Mouse (Mus musculus) kidney, postnatal 0 days (tissue): ENCODE data around the gene Dnaja4. TPM values are rescaled to one million over a fixed set of nuclear protein-coding genes. Genes with fewer than 3 reads are reported as not detected.
A peak's percentile ranks its signal among the peaks of the same experiment; 100 is the strongest.

ENCODE experiments used
- ATAC-seq: fragments of 200-750 bp; cut with Nextera tagmentation; replicated peaks from 2 replicates; pipeline ENCODE4 v1.8.0; 2017; ENCODE audit warnings: low read depth, moderate number of reproducible peaks, moderate TSS enrichment, moderate library complexity; ENCODE audit not compliant: low FRiP score
- DNase-seq: peaks from one replicate; pipeline ENCODE4 v3.0.0-alpha.2; 2016; ENCODE audit warnings: low spot score
- H3K27ac ChIP-seq: fragments of 300-500 bp; sonication (generic); 2 replicates; pipeline ENCODE4 v1.5.1; 2014; ENCODE audit warnings: mild to moderate bottlenecking
- H3K27me3 ChIP-seq: fragments of 300-500 bp; sonication (generic); 2 replicates; pipeline ENCODE4 v1.6.1; 2014; ENCODE audit warnings: low read length, mixed read lengths; ENCODE audit not compliant: insufficient read depth
- H3K36me3 ChIP-seq: fragments of 300-500 bp; sonication (generic); 2 replicates; pipeline ENCODE4 v1.6.1; 2014; ENCODE audit warnings: low read length, mixed read lengths; ENCODE audit not compliant: insufficient read depth
- H3K4me1 ChIP-seq: fragments of 300-500 bp; sonication (generic); replicated peaks from 2 replicates; pipeline ENCODE4 v1.6.1; 2014; ENCODE audit warnings: antibody characterized with exemption, low read length, mixed read lengths; ENCODE audit not compliant: insufficient read depth
- H3K4me2 ChIP-seq: fragments of 300-500 bp; sonication (generic); 2 replicates; pipeline ENCODE4 v1.6.1; 2014; ENCODE audit warnings: mild to moderate bottlenecking, low read length, moderate library complexity, mixed read lengths
- H3K4me3 ChIP-seq: fragments of 300-500 bp; sonication (generic); replicated peaks from 2 replicates; pipeline ENCODE4 v1.5.1; 2014; ENCODE audit warnings: low read depth, low read length
- H3K9ac ChIP-seq: fragments of 300-500 bp; sonication (generic); 2 replicates; pipeline ENCODE4 v1.6.1; 2014; ENCODE audit warnings: low read depth, low read length
- H3K9me3 ChIP-seq: fragments of 300-500 bp; sonication (generic); replicated peaks from 2 replicates; pipeline ENCODE4 v1.6.1; 2016; ENCODE audit warnings: low read length, inconsistent platforms, mixed read lengths
- CTCF ChIP-seq: IDR thresholded peaks from 2 replicates; pipeline ENCODE4 v1.5.1; 2016; ENCODE audit warnings: antibody characterized with exemption, low read depth, mild to moderate bottlenecking, moderate library complexity
- WGBS: fragments of 180-500 bp; shearing (Covaris S2); extraction: QIAGEN DNeasy Blood & Tissue Kit; methylation state at CpG from one replicate; pipeline ENCODE4 v1.1.7; 2014; 5-methylcytosine and 5-hydroxymethylcytosine counted together
- polyA plus RNA-seq: library from polyadenylated mRNA; unstranded; fragments of >200 nt; fragmentation: Nextera tagmentation; extraction: Ambion mirVana; gene quantifications from 2 replicates; pipeline ENCODE4 v1.2.1, GENCODE M21; 2015

Dnaja4 gene
- polyA plus RNA-seq, 1 experiment from 2014 or later: 2.9 TPM

DNA sequence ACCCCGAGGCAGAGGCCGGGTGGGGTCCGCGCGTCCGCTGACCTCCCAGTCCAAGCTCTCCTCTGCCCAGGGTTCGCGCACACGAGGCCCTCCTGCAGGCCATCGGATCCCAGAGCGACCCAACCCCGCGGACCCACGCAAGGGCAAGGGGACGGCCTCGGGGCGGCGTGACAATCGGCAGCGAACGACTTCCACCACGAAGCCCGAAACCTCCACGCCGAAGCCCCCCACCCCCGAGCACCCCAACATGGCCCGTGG is 343 bp downstream of the Dnaja4 start:
- WGBS: 5% methylated on average over 27 of the region's 27 CpGs
- no peak for TF ChIP-seq CTCF
- Histone ChIP-seq H3K27me3 (no peaks in the 10 kb centered on the region), H3K9ac (peak overlapping the region; percentile 82), H3K4me3 (peak overlapping the region; percentile 77), H3K4me2 (peak overlapping the region; percentile 98), H3K4me1 (peaks cover 9% of the 10 kb centered on the region), H3K27ac (no peak overlapping the region), H3K36me3 (no peaks in the 10 kb centered on the region), H3K9me3 (no peaks in the 10 kb centered on the region)
- DNase-seq: no peak
- ATAC-seq: peak; percentile 57; the same call in 1 of the 2 replicates

GRCm38 (mm10) chr9:54699345-54700173 is 886 bp downstream of the Dnaja4 start:
- Histone ChIP-seq H3K27me3 (no peaks in the 10 kb centered on the region), H3K4me1 (peaks cover 9% of the 10 kb centered on the region), H3K36me3 (no peaks in the 10 kb centered on the region), H3K9me3 (no peaks in the 10 kb centered on the region), H3K9ac (peak overlapping the region; percentile 82), H3K4me3 (peak overlapping the region; percentile 77), H3K4me2 (peak overlapping the region; percentile 98), H3K27ac (no peak overlapping the region)
- peak; percentile 73 for DNase-seq
- under 1% methylated on average over 92 of the region's 92 CpGs for WGBS
- no peak for TF ChIP-seq CTCF
- ATAC-seq: peak; percentile 69

GRCm38 (mm10) chr9:54700174-54700475 is 1.5 kb downstream of the Dnaja4 start:
- peaks cover 9% of the 10 kb centered on the region for H3K4me1 ChIP-seq
- no peaks in the 10 kb centered on the region for H3K27me3 ChIP-seq
- DNase-seq: no peak
- no peaks in the 10 kb centered on the region for H3K36me3 ChIP-seq
- no peak for ATAC-seq
- H3K27ac ChIP-seq: no peak overlapping the region
- 12% methylated on average over 9 of the region's 9 CpGs for WGBS
- H3K9ac ChIP-seq: peak overlapping the region; percentile 82
- H3K4me3 ChIP-seq: peak overlapping the region; percentile 77
- no peak for TF ChIP-seq CTCF
- peak overlapping the region; percentile 98 for H3K4me2 ChIP-seq
- H3K9me3 ChIP-seq: no peaks in the 10 kb centered on the region

DNA sequence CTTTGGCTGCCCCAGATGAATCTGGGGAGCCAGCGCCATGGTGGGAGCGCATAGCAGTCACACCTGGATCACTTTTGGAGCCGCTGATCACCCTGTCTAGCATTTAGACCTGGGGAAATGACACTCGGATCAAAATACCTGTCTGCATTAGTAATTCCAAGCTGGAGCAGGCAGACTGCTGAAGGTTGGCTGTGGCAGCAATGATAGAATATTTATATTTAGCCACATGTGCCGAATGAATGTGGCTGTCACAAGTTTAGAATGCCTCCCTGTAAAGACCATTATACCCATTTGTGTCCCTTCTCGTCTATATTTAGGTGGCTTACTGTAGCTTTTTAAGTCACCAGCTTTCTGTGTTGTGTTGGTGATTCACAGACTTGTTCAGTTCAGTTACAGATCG is 2.1 kb downstream of the Dnaja4 start:
- WGBS: 83% methylated on average over 7 of the region's 7 CpGs
- no peak overlapping the region for H3K4me3 ChIP-seq
- no peaks in the 10 kb centered on the region for H3K36me3 ChIP-seq

GRCm38 (mm10) chr9:54702581-54702980 is 3.9 kb downstream of the Dnaja4 start:
- WGBS: 76% methylated on average over 2 of the region's 2 CpGs
- Histone ChIP-seq H3K4me2 (no peak overlapping the region), H3K9ac (no peak overlapping the region), H3K4me3 (no peak overlapping the region), H3K9me3 (no peaks in the 10 kb centered on the region), H3K27ac (no peak overlapping the region), H3K27me3 (no peaks in the 10 kb centered on the region), H3K36me3 (no peaks in the 10 kb centered on the region), H3K4me1 (peaks cover 9% of the 10 kb centered on the region)
- no peak for DNase-seq
- ATAC-seq: no peak
- no peak for TF ChIP-seq CTCF

More for the DNA sequence above, 2.1 kb downstream of the Dnaja4 start:
- Histone ChIP-seq H3K27ac (no peak overlapping the region), H3K27me3 (no peaks in the 10 kb centered on the region), H3K9ac (no peak overlapping the region), H3K9me3 (no peaks in the 10 kb centered on the region), H3K4me2 (peak overlapping the region; percentile 98; the same call in 1 of the 2 replicates), H3K4me1 (peaks cover 9% of the 10 kb centered on the region)
- no peak for TF ChIP-seq CTCF
- ATAC-seq (no peak), DNase-seq (no peak)

GRCm38 (mm10) chr9:54704361-54704760 is 5.7 kb downstream of the Dnaja4 start:
- H3K27ac ChIP-seq: no peak overlapping the region
- ATAC-seq (no peak), DNase-seq (no peak)
- no peaks in the 10 kb centered on the region for H3K36me3 ChIP-seq
- no peaks in the 10 kb centered on the region for H3K27me3 ChIP-seq
- H3K4me1 ChIP-seq: peaks cover 9% of the 10 kb centered on the region
- no peak overlapping the region for H3K4me2 ChIP-seq
- no peak overlapping the region for H3K9ac ChIP-seq
- 67% methylated on average over 5 of the region's 5 CpGs for WGBS
- H3K9me3 ChIP-seq: no peaks in the 10 kb centered on the region
- TF ChIP-seq CTCF: no peak
- no peak overlapping the region for H3K4me3 ChIP-seq

- no peak for TF ChIP-seq CTCF
- H3K36me3 ChIP-seq: no peaks in the 10 kb centered on the region
- H3K4me2 ChIP-seq: no peak overlapping the region
- H3K27me3 ChIP-seq: no peaks in the 10 kb centered on the region
- H3K4me1 ChIP-seq: peaks cover 2% of the 10 kb centered on the region; the same call in 1 of the 2 replicates
- H3K27ac ChIP-seq: no peak overlapping the region
- H3K9ac ChIP-seq: no peak overlapping the region
- no peak for DNase-seq
- no peak overlapping the region for H3K4me3 ChIP-seq
- 42% methylated on average over 1 of the region's 1 CpGs for WGBS
- ATAC-seq: no peak
- no peaks in the 10 kb centered on the region for H3K9me3 ChIP-seq
Observed at GRCm38 (mm10) chr9:54705561-54705960, 6.9 kb downstream of the Dnaja4 start.
